Mouse (Mus musculus) C2C12 (cell line): ENCODE results near the gene Afdn.

ENCODE experiments used
- CEBPB ChIP-seq: IDR thresholded peaks from one replicate; pipeline ENCODE4 v1.6.1; 2011; ENCODE audit warnings: low read depth, mild to moderate bottlenecking, control low read depth, moderate library complexity
- CTCF ChIP-seq: IDR thresholded peaks from one replicate; pipeline ENCODE4 v1.5.1; 2011; ENCODE audit not compliant: control insufficient read depth, insufficient read depth, insufficient read length
- FOSL1 ChIP-seq: IDR thresholded peaks from one replicate; pipeline ENCODE4 v1.8.0; 2011; ENCODE audit warnings: mild to moderate bottlenecking, low read length; ENCODE audit not compliant: poor library complexity, insufficient read depth, severe bottlenecking
- MYOG ChIP-seq: IDR thresholded peaks from one replicate; pipeline ENCODE4 v1.6.1; 2011; ENCODE audit not compliant: control insufficient read depth, insufficient read length; ENCODE audit errors: extremely low read depth

DNA sequence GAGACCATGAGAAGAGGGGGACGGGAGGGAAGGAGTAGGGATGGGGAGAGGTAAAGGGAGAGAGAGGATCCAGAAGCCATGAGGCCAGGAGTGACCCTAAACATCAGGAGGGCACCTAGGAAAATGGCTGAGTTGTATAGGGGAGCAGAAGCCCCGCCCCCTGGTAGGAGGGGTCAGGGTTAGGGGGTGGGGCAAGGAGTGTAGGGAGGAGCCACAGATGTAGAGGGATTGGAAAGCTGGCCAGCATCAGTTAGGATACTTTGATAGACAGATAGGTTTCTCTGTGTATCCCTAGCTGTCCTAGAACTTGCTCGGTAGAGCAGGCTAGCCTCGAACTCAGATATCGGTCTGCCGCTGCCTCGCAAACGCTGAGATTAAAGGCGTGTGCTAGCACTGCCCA lies 12.7 kb upstream of the Afdn start:
- TF ChIP-seq CTCF = no peak
- no peak for TF ChIP-seq MYOG
- TF ChIP-seq FOSL1 = no peak
- TF ChIP-seq CEBPB = no peak
